Mouse (Mus musculus) small intestine, adult 2 months (tissue): Measurements from ENCODE around the gene Atxn7l2.

ENCODE experiments used
- CTCF ChIP-seq: fragments of 200-500 bp; IDR thresholded peaks from 2 replicates; pipeline ENCODE4 v1.5.1; 2012; ENCODE audit warnings: low read depth, mild to moderate bottlenecking, control low read depth, inconsistent platforms, low read length, moderate library complexity, mixed read lengths; ENCODE audit not compliant: insufficient replicate concordance, insufficient read length; ENCODE audit errors: extremely low read depth
- POLR2A ChIP-seq: fragments of 200-500 bp; IDR thresholded peaks from 2 replicates; pipeline ENCODE4 v1.6.1; 2012; ENCODE audit warnings: low read depth, mild to moderate bottlenecking, control low read depth, inconsistent platforms, low read length, moderate library complexity

GRCm38 (mm10) chr3:108203212-108203611, 7.5 kb downstream of the Atxn7l2 start:
- TF ChIP-seq CTCF (no peak), POLR2A (no peak)
